Mouse (Mus musculus) forebrain, embryonic 14.5 days (tissue): ENCODE data around the gene Vmn2r95. TPM values are rescaled to one million over a fixed set of nuclear protein-coding genes. Genes with fewer than 3 reads are reported as not detected.
"Not testable (repeated sequence)": the region's sequence is repeated elsewhere in the genome, so short reads cannot be mapped to it uniquely, and the experiment has no call there.

Experiments
- ATAC-seq: fragments of 200-750 bp; cut with Nextera tagmentation; 2 replicates; pipeline ENCODE4 v1.8.0; 2017; ENCODE audit warnings: mild to moderate bottlenecking, moderate library complexity
- DNase-seq: peaks from one replicate; pipeline ENCODE4 v3.0.0-alpha.2; 2015; ENCODE audit warnings: low spot score
- H3K27ac ChIP-seq: fragments of 300-500 bp; sonication (generic); 2 replicates; pipeline ENCODE4 v1.5.1; 2014; ENCODE audit warnings: low read depth, mild to moderate bottlenecking, control low read depth, low read length, moderate library complexity
- H3K27me3 ChIP-seq: fragments of 300-500 bp; sonication (generic); replicated peaks from 2 replicates; pipeline ENCODE4 v1.6.1; 2014; ENCODE audit warnings: low read length, control low read depth, mixed read lengths; ENCODE audit not compliant: control insufficient read depth, insufficient read depth
- H3K36me3 ChIP-seq: fragments of 300-500 bp; sonication (generic); 2 replicates; pipeline ENCODE4 v1.6.1; 2014; ENCODE audit warnings: low read length, control low read depth; ENCODE audit not compliant: control insufficient read depth, insufficient read depth
- H3K4me1 ChIP-seq: fragments of 300-500 bp; sonication (generic); 2 replicates; pipeline ENCODE4 v1.6.1; 2014; ENCODE audit warnings: antibody characterized with exemption, low read length, control low read depth; ENCODE audit not compliant: control insufficient read depth, insufficient read depth
- H3K4me2 ChIP-seq: fragments of 300-500 bp; sonication (generic); 2 replicates; pipeline ENCODE4 v1.6.1; 2014; ENCODE audit warnings: mild to moderate bottlenecking, control low read depth, low read length
- H3K4me3 ChIP-seq: fragments of 300-500 bp; sonication (generic); 2 replicates; pipeline ENCODE4 v1.5.1; 2014; ENCODE audit warnings: low read depth, low read length, control low read depth
- H3K9ac ChIP-seq: fragments of 300-500 bp; sonication (generic); 2 replicates; pipeline ENCODE4 v1.6.1; 2014; ENCODE audit warnings: mild to moderate bottlenecking, low read length, control low read depth, moderate library complexity
- H3K9me3 ChIP-seq: fragments of 300-500 bp; sonication (generic); replicated peaks from 2 replicates; pipeline ENCODE4 v1.6.1; 2016; ENCODE audit warnings: low read length, control low read depth, mixed read lengths; ENCODE audit not compliant: control insufficient read depth
- WGBS: fragments of 180-500 bp; shearing (Covaris S2); extraction: QIAGEN DNeasy Blood & Tissue Kit; methylation state at CpG from one replicate; pipeline ENCODE4 v1.1.7; 2014; 5-methylcytosine and 5-hydroxymethylcytosine counted together
- polyA plus RNA-seq: library from polyadenylated mRNA; unstranded; fragments of >200 nt; fragmentation: Nextera tagmentation; extraction: Ambion mirVana; gene quantifications from 2 replicates; pipeline ENCODE4 v1.2.1, GENCODE M21; 2014

The Vmn2r95 gene
- not detected in 2 replicates for polyA plus RNA-seq

DNA sequence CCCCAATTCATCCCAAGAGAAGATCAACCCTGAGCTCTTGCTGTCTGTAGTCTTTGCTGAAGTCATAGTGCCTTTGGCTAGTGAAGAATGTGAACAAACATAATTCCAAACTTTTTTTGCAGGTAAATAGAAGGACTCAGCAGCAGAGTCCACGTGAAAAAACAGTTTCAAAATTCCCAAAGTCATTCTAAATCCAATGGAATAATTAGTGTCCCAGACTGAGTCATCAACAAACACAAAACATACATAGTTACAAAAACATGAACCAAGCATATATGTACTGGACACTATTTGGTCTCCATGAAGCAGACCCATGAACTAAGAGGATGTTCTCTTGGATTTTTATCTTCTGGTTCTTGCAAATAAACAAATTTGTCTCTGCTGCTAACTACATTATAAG is at the start of gene Vmn2r95:
Gene Vmn2r95 (plus strand): TSS at position 301 of the 400 bp plus-strand sequence.
- no peaks in the 10 kb centered on the region for H3K4me1 ChIP-seq
- no peaks in the 10 kb centered on the region for H3K36me3 ChIP-seq
- 25% methylated on average over 1 of the region's 1 CpGs for WGBS
- no peak for ATAC-seq
- no peak within 1 kb of the TSS for H3K4me3 ChIP-seq
- no peaks in the 10 kb centered on the region for H3K27me3 ChIP-seq
- DNase-seq = no peak
- no peak within 1 kb of the TSS for H3K9ac ChIP-seq
- no peaks in the 10 kb centered on the region for H3K9me3 ChIP-seq
- no peak within 1 kb of the TSS for H3K4me2 ChIP-seq
- H3K27ac ChIP-seq = no peak within 1 kb of the TSS

DNA sequence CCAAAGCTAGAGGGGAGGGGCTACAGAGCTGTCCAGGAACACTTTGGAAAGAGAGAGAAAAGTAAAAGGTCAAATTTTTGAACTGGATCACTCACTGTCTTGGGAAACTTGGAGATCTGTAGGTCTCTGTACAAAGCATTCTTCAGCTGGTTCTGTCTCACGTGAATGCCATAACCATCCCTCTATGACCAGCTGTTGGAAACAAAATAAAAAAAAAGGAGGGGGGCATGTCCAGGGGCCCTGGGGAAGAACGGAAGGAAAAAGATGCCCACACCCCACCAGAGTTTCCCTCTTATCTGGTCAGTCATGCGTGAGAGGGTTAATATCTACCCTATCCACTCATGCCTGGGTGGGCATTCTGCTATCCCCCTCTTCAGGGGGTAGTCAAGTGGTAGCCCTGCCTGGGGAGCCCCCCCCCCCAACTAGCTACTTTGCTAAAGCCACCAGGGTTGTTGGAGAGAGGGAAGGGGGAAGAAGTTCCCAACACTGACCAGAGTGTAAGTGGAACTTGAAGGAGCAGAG is 31.8 kb downstream of the Vmn2r95 start:
- Histone ChIP-seq H3K4me1 (no peaks in the 10 kb centered on the region), H3K27me3 (no peaks in the 10 kb centered on the region), H3K27ac (no peak overlapping the region), H3K36me3 (no peaks in the 10 kb centered on the region), H3K4me2 (no peak overlapping the region), H3K9me3 (no peaks in the 10 kb centered on the region), H3K9ac (no peak overlapping the region), H3K4me3 (no peak overlapping the region)
- DNase-seq = no peak
- WGBS = 84% methylated on average over 3 of the region's 3 CpGs
- no peak for ATAC-seq

DNA sequence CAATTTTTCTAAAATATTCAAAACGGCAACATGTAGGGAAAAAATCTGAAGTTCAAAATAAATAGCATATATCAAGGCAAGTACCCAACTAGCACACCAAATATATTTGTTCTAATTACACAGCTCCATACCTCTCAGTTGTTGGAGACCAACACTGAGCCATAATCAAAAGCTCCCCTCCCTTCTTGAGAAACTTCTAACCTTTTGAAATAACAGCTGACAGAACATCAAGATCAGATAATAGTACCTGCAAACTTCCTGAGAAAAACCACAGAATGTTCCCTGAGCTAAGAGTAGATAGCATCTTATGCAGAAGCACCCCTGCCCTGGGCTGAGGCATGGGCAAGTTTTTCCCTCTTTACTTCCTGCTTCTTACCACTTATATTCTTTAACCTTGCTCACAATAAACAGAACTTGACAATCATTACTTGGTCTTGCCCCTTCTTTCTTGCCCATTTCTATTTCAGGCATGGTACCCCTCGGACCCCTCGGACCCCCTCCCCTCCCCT is 34.3 kb downstream of the Vmn2r95 start:
- not testable (repeated sequence) for H3K4me3 ChIP-seq, H3K27me3 ChIP-seq, H3K9ac ChIP-seq, H3K27ac ChIP-seq, DNase-seq, H3K4me2 ChIP-seq, H3K9me3 ChIP-seq, H3K4me1 ChIP-seq, ATAC-seq, H3K36me3 ChIP-seq
- 94% methylated on average over 3 of the region's 3 CpGs for WGBS

DNA sequence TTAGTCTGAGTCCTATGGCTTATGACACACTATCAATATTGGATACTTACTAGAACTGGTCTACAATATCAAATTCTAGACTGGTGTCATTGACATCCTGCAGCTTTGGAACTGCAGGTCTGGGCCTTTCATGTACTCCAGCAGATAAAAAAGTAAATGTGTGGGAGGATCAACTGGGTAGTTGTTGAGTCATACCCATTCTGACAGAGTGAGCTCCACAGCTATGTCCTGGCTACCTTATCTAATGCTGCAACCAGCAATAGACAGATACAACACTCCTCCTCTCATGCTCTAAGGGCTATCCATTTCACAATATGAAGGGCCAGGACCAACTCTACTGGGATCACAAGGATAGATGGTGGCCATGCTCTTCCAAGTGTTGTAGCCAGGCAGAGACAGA is 38.8 kb downstream of the Vmn2r95 start:
- H3K27ac ChIP-seq = no peak overlapping the region
- DNase-seq (no peak), ATAC-seq (no peak)
- H3K36me3 ChIP-seq = no peaks in the 10 kb centered on the region
- no peaks in the 10 kb centered on the region for H3K27me3 ChIP-seq
- peaks cover 4% of the 10 kb centered on the region; the same call in 1 of the 2 replicates for H3K9me3 ChIP-seq
- no peak overlapping the region for H3K4me3 ChIP-seq
- H3K9ac ChIP-seq = no peak overlapping the region
- H3K4me1 ChIP-seq = no peaks in the 10 kb centered on the region
- no peak overlapping the region for H3K4me2 ChIP-seq

DNA sequence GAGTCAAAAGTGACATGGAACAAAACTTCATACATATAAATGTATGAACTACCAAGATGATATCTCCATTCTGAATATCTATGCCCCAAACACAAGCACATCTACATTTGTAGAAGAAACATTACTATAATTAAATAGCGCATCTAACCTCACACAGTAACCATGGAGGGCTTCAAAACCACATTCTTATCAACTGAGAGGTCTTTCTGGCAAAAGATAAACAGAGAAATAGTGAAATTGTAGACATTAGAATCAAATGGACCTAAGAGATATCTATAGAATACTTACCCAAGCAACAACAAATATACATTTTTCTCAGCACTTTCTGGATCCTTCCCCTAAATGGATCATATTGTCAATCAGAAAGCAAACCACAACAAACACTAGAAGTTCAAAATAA is 56.0 kb downstream of the Vmn2r95 start:
- no peaks in the 10 kb centered on the region for H3K4me1 ChIP-seq
- WGBS = 68% methylated on average over 1 of the region's 1 CpGs
- H3K9ac ChIP-seq = no peak overlapping the region
- no peak overlapping the region for H3K4me3 ChIP-seq
- DNase-seq (no peak), ATAC-seq (no peak)
- H3K9me3 ChIP-seq = 0 out of 2 replicates have a peak, but pooled peaks cover 4% of the 10 kb centered on the region
- H3K4me2 ChIP-seq = no peak overlapping the region
- no peaks in the 10 kb centered on the region for H3K27me3 ChIP-seq
- no peaks in the 10 kb centered on the region for H3K36me3 ChIP-seq
- no peak overlapping the region for H3K27ac ChIP-seq

Other genes starting within 250 kb of the Vmn2r95 start
- not detected in 2 replicates for gene Vmn2r94, start 146.3 kb upstream of the Vmn2r95 start, polyA plus RNA-seq
- not detected in 2 replicates for gene Vmn2r93, start 126.0 kb upstream of the Vmn2r95 start, polyA plus RNA-seq
- not detected in 2 replicates for gene Vmn2r96, start 149.1 kb downstream of the Vmn2r95 start, polyA plus RNA-seq